Mouse (Mus musculus) thymus, postnatal 4 days (tissue): ENCODE results near the gene Slc25a47.

Source experiments
- DNase-seq: peaks from one replicate; pipeline ENCODE4 v3.0.0; 2021

Slc25a47 gene

GRCm38 (mm10) chr12:108835840-108836409 lies at the start of gene Slc25a47, which contains the start of gene Slc25a29:
Gene Slc25a47 (plus strand): TSS chr12:108836046.
Gene Slc25a29 (minus strand): TSS chr12:108835883.
- peak; percentile 95 for DNase-seq

GRCm38 (mm10) chr12:108787329-108787728 lies 48.5 kb upstream of the Slc25a47 start:
- DNase-seq, result no peak

GRCm38 (mm10) chr12:108792152-108792545 lies 43.7 kb upstream of the Slc25a47 start:
- DNase-seq, result peak; percentile 92

- DNase-seq, result peak; percentile 99
These were observed 43.0 kb upstream of the Slc25a47 start, which contains the start of gene Yy1 for GRCm38 (mm10) chr12:108792546-108793452. Gene Yy1 (plus strand): TSS chr12:108792973.

GRCm38 (mm10) chr12:108793453-108793941 lies 42.3 kb upstream of the Slc25a47 start:
- peak; percentile 67 for DNase-seq

GRCm38 (mm10) chr12:108794078-108794711 lies 41.7 kb upstream of the Slc25a47 start:
- peak; percentile 91 for DNase-seq

- no peak for DNase-seq
These were observed 40.8 kb upstream of the Slc25a47 start for GRCm38 (mm10) chr12:108794979-108795537.

GRCm38 (mm10) chr12:108801613-108802012 lies 34.2 kb upstream of the Slc25a47 start:
- no peak for DNase-seq

- DNase-seq, result no peak
These were observed 31.5 kb upstream of the Slc25a47 start for GRCm38 (mm10) chr12:108804388-108804787.

GRCm38 (mm10) chr12:108808465-108808864 lies 27.4 kb upstream of the Slc25a47 start:
- no peak for DNase-seq

- no peak for DNase-seq
These were observed 26.1 kb upstream of the Slc25a47 start for GRCm38 (mm10) chr12:108809771-108810170.

GRCm38 (mm10) chr12:108810309-108810708 lies 25.5 kb upstream of the Slc25a47 start:
- no peak for DNase-seq

- peak; percentile 49 for DNase-seq
These were observed 24.7 kb upstream of the Slc25a47 start for GRCm38 (mm10) chr12:108811133-108811532.

- DNase-seq, result no peak
These were observed 23.4 kb upstream of the Slc25a47 start for GRCm38 (mm10) chr12:108812463-108812862.

- no peak for DNase-seq
These were observed 21.4 kb upstream of the Slc25a47 start for GRCm38 (mm10) chr12:108814470-108814869.

- no peak for DNase-seq
These were observed 19.3 kb upstream of the Slc25a47 start for GRCm38 (mm10) chr12:108816569-108816968.

- no peak for DNase-seq
These were observed 15.4 kb upstream of the Slc25a47 start for GRCm38 (mm10) chr12:108820461-108820860.

- DNase-seq, result no peak
These were observed 12.8 kb upstream of the Slc25a47 start for GRCm38 (mm10) chr12:108823036-108823435.

GRCm38 (mm10) chr12:108824225-108824874 lies 11.5 kb upstream of the Slc25a47 start:
- DNase-seq, result no peak

GRCm38 (mm10) chr12:108825561-108826224 lies 10.2 kb upstream of the Slc25a47 start:
- no peak for DNase-seq

GRCm38 (mm10) chr12:108826282-108826957 lies 9.4 kb upstream of the Slc25a47 start:
- no peak for DNase-seq
